Mouse (Mus musculus): Measurements from ENCODE around the gene Ppp3ca. TPM values are rescaled to one million over a fixed set of nuclear protein-coding genes. Genes with fewer than 3 reads are reported as not detected.

The Ppp3ca gene
- polyA plus RNA-seq, 1 experiment from 2014 or later = 84.3 TPM

DNA sequence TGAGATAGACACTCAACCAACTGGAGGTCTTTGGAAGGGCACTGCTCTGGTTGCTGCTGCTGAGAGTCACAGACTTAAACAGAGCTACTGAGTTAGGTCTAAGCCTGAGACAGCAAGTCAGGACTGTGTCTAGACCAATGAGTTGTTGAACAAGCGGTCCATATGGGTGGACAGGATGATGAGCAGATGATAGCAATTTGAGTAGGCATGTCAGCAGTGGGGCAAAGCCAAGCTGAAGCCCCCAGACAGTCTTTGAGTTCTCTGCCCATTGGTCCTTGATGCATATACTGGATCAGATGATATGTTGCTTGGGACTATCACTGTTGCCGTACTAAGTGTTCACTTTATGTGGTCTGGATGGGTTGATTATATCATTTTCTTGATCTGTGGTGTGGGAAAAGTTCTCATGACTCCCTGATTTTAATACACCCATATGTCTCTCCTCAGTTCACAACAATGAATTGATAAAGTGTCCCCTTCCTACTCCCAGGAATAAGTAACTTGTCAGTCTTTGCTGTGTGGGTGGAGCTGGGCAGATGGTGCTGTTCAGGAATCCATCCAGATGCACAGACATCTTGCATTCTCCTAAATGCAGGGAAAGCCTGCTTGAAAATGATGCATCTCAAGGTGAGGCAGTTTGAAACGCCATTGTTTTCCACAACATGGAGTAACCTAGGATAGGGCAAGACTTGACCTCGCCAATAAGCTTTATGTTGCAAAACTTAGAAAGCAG is 44.5 kb downstream of the Ppp3ca start:
- H3K27ac ChIP-seq = no peak overlapping the region
- no peaks in the 10 kb centered on the region for H3K9me3 ChIP-seq
- H3K4me3 ChIP-seq (replicated peaks) = no peak overlapping the region
- no peak overlapping the region for H3K9ac ChIP-seq
- 93% methylated on average over 4 of the region's 4 CpGs for WGBS
- no peaks in the 10 kb centered on the region for H3K27me3 ChIP-seq
- H3K4me1 ChIP-seq = no peaks in the 10 kb centered on the region
- H3K36me3 ChIP-seq (replicated peaks) = no peaks in the 10 kb centered on the region
- no peak overlapping the region for H3K4me2 ChIP-seq
- ATAC-seq (ENCODE audit: low FRiP score) = no peak

DNA sequence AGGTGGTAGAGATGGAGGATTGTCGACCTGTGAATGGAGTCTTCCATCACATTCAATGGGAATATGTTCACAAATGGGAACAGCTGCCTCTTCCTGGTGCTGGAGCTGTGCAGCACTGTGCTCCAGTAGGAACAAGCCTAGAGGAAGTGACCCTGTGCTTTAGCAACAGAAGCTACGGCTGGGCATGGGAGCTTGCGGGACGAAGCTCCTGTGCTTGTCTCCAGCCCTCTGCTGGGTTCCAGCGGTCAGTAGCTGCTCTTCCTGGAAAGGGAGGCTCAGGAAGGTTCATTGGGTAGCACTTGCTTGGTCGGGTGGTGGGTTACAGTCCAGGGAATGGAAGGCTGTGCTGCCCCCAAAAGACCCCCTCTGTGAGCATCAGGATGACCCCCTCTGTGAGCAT is 46.3 kb downstream of the Ppp3ca start:
- Histone ChIP-seq H3K36me3 (replicated peaks) (no peaks in the 10 kb centered on the region), H3K27ac (no peak overlapping the region), H3K4me2 (no peak overlapping the region), H3K9ac (no peak overlapping the region), H3K4me3 (replicated peaks) (no peak overlapping the region), H3K4me1 (no peaks in the 10 kb centered on the region), H3K9me3 (no peaks in the 10 kb centered on the region), H3K27me3 (no peaks in the 10 kb centered on the region)
- WGBS = 89% methylated on average over 6 of the region's 6 CpGs
- no peak for ATAC-seq (ENCODE audit: low FRiP score)

DNA sequence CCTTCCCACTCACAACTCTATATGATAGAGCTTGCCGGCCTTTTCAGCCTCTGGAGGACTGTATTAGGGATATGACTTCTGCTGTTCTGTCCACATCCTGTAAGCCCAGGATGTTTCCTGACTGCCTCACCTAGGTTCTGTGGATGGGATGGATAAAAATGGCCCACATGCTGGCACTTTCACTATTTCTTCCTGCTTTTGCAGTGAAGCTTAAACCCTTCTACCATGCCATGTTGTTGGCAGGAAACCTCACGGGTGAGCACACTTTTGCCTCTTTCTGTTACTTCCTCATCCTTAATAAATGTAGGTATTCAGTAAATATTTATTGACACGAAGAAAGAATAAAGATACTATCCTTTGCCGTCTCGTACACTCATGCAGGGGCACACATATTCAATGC is 48.5 kb downstream of the Ppp3ca start:
- Histone ChIP-seq H3K36me3 (replicated peaks) (no peaks in the 10 kb centered on the region), H3K4me2 (no peak overlapping the region)
- no peak for ATAC-seq (ENCODE audit: low FRiP score)

DNA sequence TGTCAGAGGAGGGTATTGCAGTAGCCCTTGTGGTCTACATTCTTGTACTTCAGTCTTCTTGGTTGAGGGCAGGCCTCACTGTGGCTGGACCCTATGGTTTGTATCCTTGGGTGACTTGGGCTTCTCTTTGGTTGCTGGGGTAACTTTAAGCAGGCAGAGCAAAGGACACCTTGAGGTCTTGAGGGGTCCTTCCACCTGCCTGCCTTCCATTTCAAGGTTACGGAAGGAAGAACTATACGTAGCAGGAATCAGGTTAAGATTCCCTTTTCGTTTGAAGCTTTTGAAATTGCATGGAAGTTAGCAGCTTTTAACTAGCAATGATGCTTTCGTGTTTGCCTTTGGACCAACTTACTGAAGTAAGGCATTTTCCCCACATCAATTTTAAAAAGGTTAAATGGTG is 51.3 kb downstream of the Ppp3ca start:
- no peaks in the 10 kb centered on the region for H3K27me3 ChIP-seq
- H3K9ac ChIP-seq = no peak overlapping the region
- H3K27ac ChIP-seq = no peak overlapping the region
- no peaks in the 10 kb centered on the region for H3K4me1 ChIP-seq
- no peak overlapping the region for H3K4me3 ChIP-seq (replicated peaks)
- 91% methylated on average over 4 of the region's 4 CpGs for WGBS
- no peak for ATAC-seq (ENCODE audit: low FRiP score)
- H3K36me3 ChIP-seq (replicated peaks) = no peaks in the 10 kb centered on the region
- H3K9me3 ChIP-seq = no peaks in the 10 kb centered on the region
- no peak overlapping the region for H3K4me2 ChIP-seq

More for the DNA sequence above, 48.5 kb downstream of the Ppp3ca start:
- WGBS = 96% methylated on average over 5 of the region's 5 CpGs
- H3K9me3 ChIP-seq = no peaks in the 10 kb centered on the region
- no peaks in the 10 kb centered on the region for H3K27me3 ChIP-seq
- no peaks in the 10 kb centered on the region for H3K4me1 ChIP-seq
- H3K9ac ChIP-seq = no peak overlapping the region
- no peak overlapping the region for H3K4me3 ChIP-seq (replicated peaks)
- H3K27ac ChIP-seq = no peak overlapping the region

DNA sequence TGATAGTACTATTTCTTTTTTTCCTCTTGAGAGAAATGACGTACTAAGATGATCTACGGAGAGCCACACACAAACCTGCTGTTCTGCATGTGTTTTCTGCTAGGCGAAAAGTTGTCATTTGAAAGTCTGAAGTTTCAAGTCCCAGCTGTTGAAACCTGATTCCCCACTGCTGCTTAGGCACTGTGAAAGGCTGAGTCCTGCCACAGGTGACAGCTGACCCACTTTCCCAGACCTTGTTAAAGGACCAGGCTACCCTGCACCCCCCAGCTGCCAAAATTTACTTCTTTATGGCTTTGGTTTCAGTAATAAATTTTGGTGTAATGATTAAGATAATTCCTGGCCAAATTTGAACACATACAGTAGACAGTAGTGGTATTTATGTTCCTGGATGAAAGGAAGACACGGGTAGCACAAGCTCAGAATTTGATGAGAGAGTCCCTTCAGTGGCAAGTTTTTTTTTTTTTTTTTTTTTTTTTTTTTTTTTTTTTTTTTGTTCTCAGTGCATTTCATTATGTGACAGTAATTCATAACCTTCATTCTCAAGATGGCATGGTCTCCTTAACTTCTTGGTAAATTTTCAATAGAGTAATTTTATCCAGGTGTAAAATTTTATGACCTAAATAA is 52.0 kb downstream of the Ppp3ca start:
- Histone ChIP-seq H3K27ac (no peak overlapping the region), H3K9ac (no peak overlapping the region), H3K27me3 (no peaks in the 10 kb centered on the region), H3K4me3 (replicated peaks) (no peak overlapping the region), H3K36me3 (replicated peaks) (no peaks in the 10 kb centered on the region), H3K4me2 (no peak overlapping the region), H3K9me3 (no peaks in the 10 kb centered on the region), H3K4me1 (no peaks in the 10 kb centered on the region)
- no peak for ATAC-seq (ENCODE audit: low FRiP score)
- WGBS = 68% methylated on average over 4 of the region's 4 CpGs

DNA sequence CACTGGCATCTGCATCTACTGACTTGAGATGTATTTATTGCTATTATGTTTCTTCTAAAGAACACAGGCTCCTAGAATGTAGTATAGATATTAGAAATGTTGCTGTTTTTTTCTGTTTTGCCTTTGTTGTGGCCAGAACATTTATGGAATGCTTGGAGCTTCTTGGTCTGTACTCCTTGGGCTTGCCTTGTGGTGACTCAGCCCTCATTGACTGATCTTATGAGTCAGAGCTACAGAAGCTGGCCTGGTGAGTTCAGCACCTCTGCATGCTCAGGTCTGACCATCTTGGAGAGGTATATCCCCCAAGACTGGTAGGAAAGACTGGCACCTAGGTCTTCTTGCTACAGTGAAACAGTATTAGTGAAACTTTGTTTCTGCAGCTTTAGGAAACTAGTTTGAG is 52.6 kb downstream of the Ppp3ca start:
- Histone ChIP-seq H3K9ac (no peak overlapping the region), H3K4me1 (no peaks in the 10 kb centered on the region), H3K27me3 (no peaks in the 10 kb centered on the region), H3K27ac (no peak overlapping the region), H3K4me2 (no peak overlapping the region), H3K36me3 (replicated peaks) (no peaks in the 10 kb centered on the region), H3K9me3 (no peaks in the 10 kb centered on the region), H3K4me3 (replicated peaks) (no peak overlapping the region)
- ATAC-seq (ENCODE audit: low FRiP score) = no peak

DNA sequence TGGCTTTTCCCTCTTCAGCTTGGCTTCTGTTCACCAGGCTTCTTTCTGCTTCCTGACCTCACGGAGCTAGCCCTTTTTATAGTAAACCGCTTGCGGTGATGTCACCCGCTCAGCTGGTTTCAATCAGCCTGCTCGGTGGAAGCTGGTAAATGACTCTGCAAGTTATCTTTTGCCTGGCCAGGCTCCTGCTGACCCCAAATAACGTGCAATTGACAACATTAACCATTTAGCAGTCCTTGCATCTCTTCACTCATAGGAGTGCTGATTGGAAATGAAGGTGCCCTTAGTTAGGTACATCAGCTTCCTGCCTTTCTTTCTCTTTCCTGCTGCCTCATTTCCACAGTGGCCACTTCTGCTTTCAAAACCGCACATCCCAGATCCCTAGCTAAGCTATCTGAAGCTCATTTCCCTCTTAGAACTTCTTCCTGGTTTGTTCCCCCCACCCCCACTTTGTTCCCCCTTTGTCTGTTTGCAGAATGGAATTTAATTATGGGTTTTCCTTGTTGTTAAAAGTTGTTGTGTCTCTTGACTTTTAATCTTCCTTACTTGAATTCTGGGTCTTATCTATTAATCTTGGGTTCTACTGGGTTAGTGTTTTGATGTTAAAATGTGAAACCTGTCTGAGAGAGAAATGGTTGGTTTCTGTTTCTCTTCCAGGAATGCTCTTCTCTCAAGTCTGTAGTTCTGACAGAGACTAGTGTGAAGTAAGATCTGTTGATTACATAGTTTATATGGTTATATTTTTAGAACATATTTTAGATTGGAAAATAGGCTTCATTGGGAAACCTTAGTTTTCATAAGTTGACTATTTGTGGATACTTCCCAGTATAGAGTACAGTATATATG is 55.6 kb downstream of the Ppp3ca start:
- 80% methylated on average over 7 of the region's 7 CpGs for WGBS
- ATAC-seq (ENCODE audit: low FRiP score) = no peak
- no peaks in the 10 kb centered on the region for H3K9me3 ChIP-seq
- no peak overlapping the region for H3K27ac ChIP-seq
- no peak overlapping the region for H3K4me2 ChIP-seq
- H3K27me3 ChIP-seq = no peaks in the 10 kb centered on the region
- no peaks in the 10 kb centered on the region for H3K36me3 ChIP-seq (replicated peaks)
- H3K4me1 ChIP-seq = no peaks in the 10 kb centered on the region
- H3K4me3 ChIP-seq (replicated peaks) = no peak overlapping the region
- H3K9ac ChIP-seq = no peak overlapping the region

DNA sequence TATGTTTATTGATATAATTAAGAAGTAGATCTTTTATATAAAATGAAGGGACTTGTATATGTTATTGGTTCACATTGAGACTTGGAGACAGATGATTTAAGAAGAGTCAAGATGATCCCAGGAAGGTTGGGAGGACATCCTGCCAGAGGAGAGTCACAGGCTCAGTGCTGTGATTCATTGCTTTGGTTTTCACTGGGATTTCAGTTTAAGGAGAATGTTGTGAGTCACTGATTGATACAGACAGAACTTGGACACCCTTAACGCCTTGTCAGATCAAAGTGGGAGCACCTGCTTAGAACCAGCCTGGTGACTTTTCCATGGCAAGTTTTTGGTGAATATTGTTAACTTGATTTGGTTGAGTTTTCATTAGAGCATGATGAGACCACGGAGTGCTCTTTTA is 58.0 kb downstream of the Ppp3ca start:
- WGBS = 92% methylated on average over 2 of the region's 2 CpGs
- Histone ChIP-seq H3K4me1 (no peaks in the 10 kb centered on the region), H3K9me3 (no peaks in the 10 kb centered on the region), H3K27me3 (no peaks in the 10 kb centered on the region), H3K4me2 (no peak overlapping the region), H3K36me3 (replicated peaks) (no peaks in the 10 kb centered on the region), H3K9ac (no peak overlapping the region), H3K4me3 (replicated peaks) (no peak overlapping the region), H3K27ac (no peak overlapping the region)
- no peak for ATAC-seq (ENCODE audit: low FRiP score)

DNA sequence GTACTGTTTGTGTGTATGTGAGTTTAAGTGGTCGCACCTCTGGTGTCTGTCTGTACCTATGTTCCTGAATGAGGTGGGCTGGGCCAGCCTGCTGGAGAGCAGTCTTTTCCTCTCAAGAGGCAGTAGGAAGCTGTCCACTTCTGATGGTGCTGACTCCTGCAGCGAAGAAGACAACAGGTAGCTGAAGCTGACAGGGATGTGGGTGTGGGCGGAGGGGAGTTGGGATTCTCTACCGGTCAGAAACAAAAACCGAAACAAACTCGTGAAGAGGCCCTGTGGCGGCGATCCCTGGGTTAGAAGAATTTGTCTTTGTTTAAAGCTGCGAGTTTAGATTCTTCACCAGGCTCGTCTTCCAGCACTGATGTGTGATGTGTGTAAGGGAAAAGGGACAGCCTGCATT is 60.1 kb downstream of the Ppp3ca start:
- no peaks in the 10 kb centered on the region for H3K36me3 ChIP-seq (replicated peaks)
- H3K4me3 ChIP-seq (replicated peaks) = no peak overlapping the region
- no peaks in the 10 kb centered on the region for H3K27me3 ChIP-seq
- H3K4me2 ChIP-seq = no peak overlapping the region
- no peak overlapping the region for H3K27ac ChIP-seq
- 0 out of 2 replicates have a peak, but pooled peaks cover 6% of the 10 kb centered on the region for H3K4me1 ChIP-seq
- H3K9me3 ChIP-seq = no peaks in the 10 kb centered on the region
- ATAC-seq (ENCODE audit: low FRiP score) = no peak
- 55% methylated on average over 10 of the region's 10 CpGs for WGBS
- H3K9ac ChIP-seq = no peak overlapping the region

DNA sequence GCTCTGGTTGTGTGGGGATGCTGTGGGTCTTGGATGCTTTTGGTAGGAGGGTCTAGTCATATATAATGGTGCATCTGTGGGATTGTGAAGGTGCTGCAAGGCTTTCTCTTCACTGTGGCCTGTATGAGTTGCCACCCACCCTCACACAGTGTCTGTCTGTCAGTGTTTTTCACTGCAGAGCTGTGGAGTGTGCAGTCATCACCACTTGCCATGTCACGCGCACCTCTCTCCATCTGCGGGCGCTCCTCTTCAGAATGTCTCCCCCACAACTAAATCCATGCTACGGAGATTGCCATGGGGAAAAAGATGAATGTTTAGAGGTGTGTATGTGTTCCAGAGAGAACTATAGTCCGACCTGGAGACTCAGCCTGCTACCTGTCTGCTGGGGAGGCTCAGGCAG is 61.7 kb downstream of the Ppp3ca start:
- H3K27ac ChIP-seq = no peak overlapping the region
- H3K4me2 ChIP-seq = no peak overlapping the region
- no peak overlapping the region for H3K4me3 ChIP-seq (replicated peaks)
- ATAC-seq (ENCODE audit: low FRiP score) = no peak
- H3K27me3 ChIP-seq = no peaks in the 10 kb centered on the region
- H3K9ac ChIP-seq = no peak overlapping the region
- WGBS = 95% methylated on average over 6 of the region's 6 CpGs
- no peaks in the 10 kb centered on the region for H3K9me3 ChIP-seq
- H3K36me3 ChIP-seq (replicated peaks) = no peaks in the 10 kb centered on the region
- H3K4me1 ChIP-seq = peaks cover 18% of the 10 kb centered on the region

DNA sequence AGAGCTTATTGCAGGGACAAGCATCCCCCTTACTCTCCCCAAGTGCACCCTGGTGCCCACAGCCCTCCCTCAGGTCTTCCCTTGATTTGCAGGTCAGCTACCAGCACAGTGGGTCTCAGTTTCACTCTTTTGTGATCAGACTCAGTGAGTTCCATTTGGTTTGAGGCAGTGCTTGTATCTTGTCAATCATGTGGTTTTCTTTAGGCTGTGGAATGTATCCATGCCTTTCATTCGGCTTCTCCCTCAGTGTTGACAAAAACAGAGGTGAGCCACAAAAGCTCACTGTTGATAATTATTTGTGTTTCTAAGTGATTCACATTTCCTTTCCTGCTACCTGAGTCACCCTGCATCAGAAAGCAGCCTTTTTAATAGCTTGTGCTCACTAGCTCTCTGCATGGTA is 66.1 kb downstream of the Ppp3ca start:
- H3K27me3 ChIP-seq = no peaks in the 10 kb centered on the region
- no peaks in the 10 kb centered on the region for H3K36me3 ChIP-seq (replicated peaks)
- 12% methylated on average over 1 of the region's 1 CpGs for WGBS

DNA sequence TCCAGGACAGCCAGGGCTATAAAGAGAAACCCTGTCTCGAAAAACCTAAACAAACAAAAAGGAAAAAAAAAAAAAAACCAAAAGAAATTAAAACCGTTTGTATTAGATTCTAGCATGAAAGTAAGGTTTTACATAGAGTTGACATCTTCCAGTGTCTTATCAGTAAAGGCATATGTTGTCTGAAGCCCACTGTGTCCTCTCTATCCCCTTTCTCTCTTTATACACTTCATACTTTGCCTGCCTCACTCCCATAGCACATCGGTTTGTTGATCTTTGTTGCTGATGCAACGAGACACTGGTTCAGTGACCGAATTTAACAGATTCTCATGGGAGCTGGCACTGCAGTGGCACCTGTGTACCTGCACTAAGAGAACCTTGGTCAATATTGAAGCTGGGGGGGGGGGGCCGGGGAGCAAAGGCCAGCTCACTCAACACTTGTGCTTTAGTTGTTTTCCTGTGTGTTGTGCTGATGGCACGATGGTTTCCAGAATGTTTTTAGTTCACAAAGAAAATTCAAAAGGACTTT is 66.9 kb downstream of the Ppp3ca start:
- no peaks in the 10 kb centered on the region for H3K9me3 ChIP-seq
- H3K9ac ChIP-seq = no peak overlapping the region
- WGBS = 86% methylated on average over 7 of the region's 7 CpGs
- H3K27ac ChIP-seq = no peak overlapping the region
- no peak overlapping the region for H3K4me3 ChIP-seq (replicated peaks)
- H3K36me3 ChIP-seq (replicated peaks) = no peaks in the 10 kb centered on the region
- H3K4me1 ChIP-seq = peaks cover 18% of the 10 kb centered on the region
- no peak overlapping the region for H3K4me2 ChIP-seq
- H3K27me3 ChIP-seq = no peaks in the 10 kb centered on the region
- no peak for ATAC-seq (ENCODE audit: low FRiP score)

More for the DNA sequence above, 66.1 kb downstream of the Ppp3ca start:
- Histone ChIP-seq H3K27ac (no peak overlapping the region), H3K4me2 (no peak overlapping the region), H3K4me1 (peaks cover 18% of the 10 kb centered on the region), H3K9me3 (no peaks in the 10 kb centered on the region), H3K9ac (no peak overlapping the region), H3K4me3 (replicated peaks) (no peak overlapping the region)
- ATAC-seq (ENCODE audit: low FRiP score) = no peak

All from forebrain, embryonic 12.5 days (tissue).